Mouse (Mus musculus): ENCODE results near the gene Galntl6. TPM values are rescaled to one million over a fixed set of nuclear protein-coding genes. Genes with fewer than 3 reads are reported as not detected.

Gene Galntl6
- polyA plus RNA-seq, 1 experiment = 11.8 TPM

DNA sequence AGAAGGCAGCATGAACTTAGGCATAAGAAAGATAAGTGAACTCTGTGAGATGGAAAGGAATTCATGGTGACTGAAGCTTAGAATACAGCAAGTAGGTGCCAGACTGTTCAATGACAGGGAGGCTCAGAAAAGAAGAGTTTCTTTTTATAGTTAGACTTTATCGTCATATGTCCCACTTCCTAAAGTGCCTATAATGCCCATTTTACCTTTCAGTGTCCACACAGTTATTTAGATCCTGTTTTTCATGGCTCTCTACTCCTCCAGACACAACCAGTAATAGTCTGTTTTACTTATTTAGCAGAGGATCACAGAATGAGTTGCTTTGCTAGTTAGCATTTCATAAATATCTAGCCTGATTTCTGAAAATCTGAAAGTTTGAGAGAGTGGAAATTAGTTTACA lies 838.7 kb downstream of the Galntl6 start:
- TF ChIP-seq POLR2A (IDR thresholded peaks at IDR 0.05; ENCODE audit: extremely low read depth, insufficient read depth, low read length) (no peak), CTCF (IDR thresholded peaks at IDR 0.05; ENCODE audit: extremely low read depth, insufficient read depth, low read length) (no peak)
- Histone ChIP-seq H3K4me1 (ENCODE audit: control insufficient read depth, insufficient read depth, low read length) (no peaks in the 10 kb centered on the region), H3K4me3 (ENCODE audit: insufficient read depth, low read length) (no peak overlapping the region), H3K27ac (ENCODE audit: insufficient read depth, low read length) (no peak overlapping the region)

DNA sequence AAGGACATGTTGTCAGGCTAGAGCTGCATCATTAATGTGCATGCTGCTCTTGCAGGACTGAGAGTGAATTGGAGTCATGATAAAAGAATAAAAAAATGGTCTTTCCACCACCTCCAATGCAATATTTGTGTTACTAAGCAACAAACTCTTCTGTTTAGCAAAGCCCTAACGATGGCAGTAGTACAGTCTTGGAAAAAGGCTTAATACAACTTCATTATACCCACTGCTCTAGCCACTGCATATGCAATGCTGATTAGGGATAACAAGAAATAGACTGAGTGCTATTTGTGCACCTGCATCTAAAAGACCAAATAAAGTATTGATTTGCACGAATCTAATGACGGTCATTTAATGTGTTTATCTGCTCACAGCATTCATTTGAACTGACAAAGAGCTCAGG lies 880.2 kb downstream of the Galntl6 start:
- H3K4me3 ChIP-seq (ENCODE audit: insufficient read depth, low read length) = no peak overlapping the region
- no peak overlapping the region for H3K27ac ChIP-seq (ENCODE audit: insufficient read depth, low read length)
- H3K4me1 ChIP-seq (ENCODE audit: control insufficient read depth, insufficient read depth, low read length) = no peaks in the 10 kb centered on the region
- TF ChIP-seq POLR2A (IDR thresholded peaks at IDR 0.05; ENCODE audit: extremely low read depth, insufficient read depth, low read length) (no peak), CTCF (IDR thresholded peaks at IDR 0.05; ENCODE audit: extremely low read depth, insufficient read depth, low read length) (no peak)

DNA sequence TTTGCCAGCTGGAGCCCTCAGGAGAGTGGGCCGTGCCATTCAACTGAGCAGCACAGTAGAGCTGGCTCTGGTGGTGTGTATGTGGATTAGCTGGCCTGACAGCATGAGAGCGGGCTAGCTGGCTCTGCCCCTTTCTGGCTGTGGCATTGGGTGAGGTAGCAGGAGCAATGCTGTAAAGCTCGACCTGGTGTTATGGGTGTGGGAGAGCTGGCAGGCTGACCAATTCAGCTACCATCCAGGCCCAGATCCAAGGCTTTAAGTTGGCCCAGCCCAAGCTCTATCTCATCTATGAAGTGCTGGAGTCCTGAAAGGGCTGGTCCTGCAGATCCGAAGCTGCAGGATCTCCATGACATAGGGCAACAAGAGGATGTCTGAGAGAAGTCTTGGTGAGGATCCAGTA lies 886.9 kb downstream of the Galntl6 start:
- H3K27ac ChIP-seq (ENCODE audit: insufficient read depth, low read length) = no peak overlapping the region
- no peak overlapping the region for H3K4me3 ChIP-seq (ENCODE audit: insufficient read depth, low read length)
- H3K4me1 ChIP-seq (ENCODE audit: control insufficient read depth, insufficient read depth, low read length) = no peaks in the 10 kb centered on the region
- TF ChIP-seq CTCF (IDR thresholded peaks at IDR 0.05; ENCODE audit: extremely low read depth, insufficient read depth, low read length) = no peak
- TF ChIP-seq POLR2A (IDR thresholded peaks at IDR 0.05; ENCODE audit: extremely low read depth, insufficient read depth, low read length) = no peak

DNA sequence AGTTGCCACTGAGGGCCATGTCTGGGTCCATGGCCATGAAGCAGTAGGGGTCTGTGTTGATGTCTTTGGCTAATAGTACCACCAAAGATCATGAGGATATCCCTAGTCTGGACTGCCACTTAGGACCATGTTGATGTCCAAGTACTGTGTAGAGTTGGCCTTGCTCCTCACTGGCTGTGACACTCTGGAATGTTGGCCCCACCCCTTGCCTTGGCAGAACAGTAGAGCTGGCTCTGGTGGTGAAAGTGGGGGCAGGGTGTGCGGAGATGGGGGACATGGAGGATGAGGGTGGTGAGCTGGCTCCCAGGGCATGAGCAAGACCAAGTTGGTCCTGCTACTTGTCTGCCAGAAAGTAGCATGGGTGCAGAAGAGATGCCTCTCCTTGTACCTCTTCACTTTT lies 887.3 kb downstream of the Galntl6 start:
- TF ChIP-seq CTCF (IDR thresholded peaks at IDR 0.05; ENCODE audit: extremely low read depth, insufficient read depth, low read length) (no peak), POLR2A (IDR thresholded peaks at IDR 0.05; ENCODE audit: extremely low read depth, insufficient read depth, low read length) (no peak)
- Histone ChIP-seq H3K4me1 (ENCODE audit: control insufficient read depth, insufficient read depth, low read length) (no peaks in the 10 kb centered on the region), H3K4me3 (ENCODE audit: insufficient read depth, low read length) (no peak overlapping the region), H3K27ac (ENCODE audit: insufficient read depth, low read length) (no peak overlapping the region)

DNA sequence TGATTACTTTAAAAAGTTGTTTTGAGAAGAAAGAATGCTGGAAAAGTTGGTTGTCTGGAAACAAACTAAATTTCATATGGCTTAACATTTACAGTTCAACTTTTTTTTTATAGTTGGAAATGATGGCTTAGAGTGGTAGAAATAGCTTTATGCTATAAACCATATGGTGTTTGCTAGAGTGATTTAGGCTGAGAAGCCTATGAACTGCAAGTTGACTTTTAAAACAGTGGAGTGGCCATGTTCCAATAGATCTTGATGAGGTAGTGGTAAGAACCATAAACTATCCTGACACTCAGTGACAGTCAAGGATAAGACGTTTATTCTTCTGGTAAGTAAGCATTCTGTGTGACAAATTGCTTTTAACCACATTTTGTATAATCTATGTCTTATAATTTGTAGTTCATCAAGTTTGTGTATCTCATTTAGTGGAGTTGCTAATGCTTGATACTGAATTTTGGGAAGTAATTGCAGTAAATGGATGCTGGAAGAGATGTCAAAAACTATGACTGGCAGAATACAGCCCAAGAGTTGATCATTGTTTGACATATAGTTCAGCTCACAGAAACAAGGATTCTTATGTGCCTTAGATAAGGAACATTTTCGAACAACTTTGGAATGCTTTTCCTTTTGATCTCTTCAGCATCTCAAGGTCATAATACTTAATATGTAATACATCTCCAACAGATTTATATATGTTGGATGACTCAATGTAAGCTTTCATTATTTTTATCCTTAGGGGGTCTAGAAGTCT lies 888.8 kb downstream of the Galntl6 start:
- no peak for TF ChIP-seq CTCF (IDR thresholded peaks at IDR 0.05; ENCODE audit: extremely low read depth, insufficient read depth, low read length)
- no peak for TF ChIP-seq POLR2A (IDR thresholded peaks at IDR 0.05; ENCODE audit: extremely low read depth, insufficient read depth, low read length)
- Histone ChIP-seq H3K4me1 (ENCODE audit: control insufficient read depth, insufficient read depth, low read length) (no peaks in the 10 kb centered on the region), H3K27ac (ENCODE audit: insufficient read depth, low read length) (no peak overlapping the region), H3K4me3 (ENCODE audit: insufficient read depth, low read length) (no peak overlapping the region)

DNA sequence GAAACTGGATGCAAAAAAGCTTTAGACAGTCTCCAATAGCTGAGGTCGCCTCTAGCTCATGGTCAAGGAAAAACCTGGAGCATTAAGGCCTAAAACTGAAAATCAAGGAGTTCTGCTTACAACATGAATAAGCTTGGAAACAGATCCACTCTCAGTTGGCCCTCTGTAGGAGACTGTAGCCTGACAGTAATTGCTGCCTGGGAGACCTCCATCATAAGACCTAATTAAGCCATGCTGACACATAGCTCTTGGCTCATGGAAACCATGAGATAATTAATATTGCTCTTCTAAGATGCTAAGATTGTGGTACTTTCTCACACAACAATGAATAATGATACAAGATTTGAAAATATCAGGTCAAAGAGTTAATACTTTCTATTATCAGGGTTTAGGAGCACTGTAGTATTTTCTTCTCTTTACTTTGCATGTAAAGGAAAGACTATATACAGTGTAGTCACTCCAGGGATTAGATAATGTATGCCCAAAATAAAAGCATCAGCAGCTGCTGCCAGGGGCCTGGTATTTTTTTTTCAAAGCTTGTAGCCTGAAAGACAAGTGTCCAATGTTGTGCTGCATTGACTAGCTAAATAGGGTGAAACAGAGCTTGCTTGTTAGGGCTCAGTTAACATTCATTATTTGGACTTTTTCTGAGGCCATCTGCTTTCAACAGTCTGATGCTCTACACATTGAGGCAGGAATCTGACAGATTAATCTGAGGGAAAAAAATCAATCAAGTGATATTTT lies 922.8 kb downstream of the Galntl6 start:
- Histone ChIP-seq H3K4me1 (ENCODE audit: control insufficient read depth, insufficient read depth, low read length) (no peaks in the 10 kb centered on the region), H3K27ac (ENCODE audit: insufficient read depth, low read length) (no peak overlapping the region), H3K4me3 (ENCODE audit: insufficient read depth, low read length) (no peak overlapping the region)
- TF ChIP-seq CTCF (IDR thresholded peaks at IDR 0.05; ENCODE audit: extremely low read depth, insufficient read depth, low read length) = no peak

DNA sequence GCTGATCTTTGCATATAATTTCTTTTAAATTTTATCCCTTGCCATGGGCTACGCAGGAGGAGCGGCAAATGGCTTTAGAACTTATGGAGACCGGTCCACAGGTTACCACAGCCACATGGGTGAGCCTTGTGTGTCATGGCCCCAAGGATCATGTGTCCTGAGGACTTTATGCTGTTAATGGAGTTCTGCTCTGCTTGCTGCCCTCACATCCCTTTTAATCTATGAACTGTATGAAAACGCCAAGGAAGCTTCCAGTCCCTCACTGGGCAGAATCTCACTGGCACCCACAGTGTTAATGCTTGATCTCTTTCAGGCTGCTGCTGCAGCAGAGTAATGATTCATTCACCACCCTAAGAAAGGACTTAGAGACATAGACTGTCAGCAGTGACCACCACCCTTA lies 935.1 kb downstream of the Galntl6 start:
- no peak overlapping the region for H3K27ac ChIP-seq (ENCODE audit: insufficient read depth, low read length)
- no peak for TF ChIP-seq CTCF (IDR thresholded peaks at IDR 0.05; ENCODE audit: extremely low read depth, insufficient read depth, low read length)

DNA sequence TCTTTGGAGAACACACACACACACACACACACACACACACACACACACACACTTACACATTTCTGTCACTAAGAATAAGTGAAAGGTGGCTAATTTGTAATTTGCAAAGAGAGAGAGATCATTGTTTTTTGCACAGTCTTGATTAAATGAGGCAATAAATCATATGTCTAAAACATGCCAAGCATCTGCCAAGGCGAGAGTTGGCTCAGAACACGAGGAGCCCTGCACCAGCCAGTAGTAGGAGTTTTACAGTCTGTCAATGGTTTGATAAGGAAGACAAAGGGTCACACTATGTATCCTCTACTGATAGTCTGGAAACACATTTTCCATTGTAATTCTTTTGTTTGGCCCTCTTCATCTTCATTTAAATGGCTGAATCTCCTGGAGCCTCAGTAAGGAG lies 938.3 kb downstream of the Galntl6 start:
- Histone ChIP-seq H3K4me3 (ENCODE audit: insufficient read depth, low read length) (no peak overlapping the region), H3K4me1 (ENCODE audit: control insufficient read depth, insufficient read depth, low read length) (no peaks in the 10 kb centered on the region), H3K27ac (ENCODE audit: insufficient read depth, low read length) (no peak overlapping the region)
- TF ChIP-seq POLR2A (IDR thresholded peaks at IDR 0.05; ENCODE audit: extremely low read depth, insufficient read depth, low read length) (no peak), CTCF (IDR thresholded peaks at IDR 0.05; ENCODE audit: extremely low read depth, insufficient read depth, low read length) (no peak)

More for the DNA sequence above, 935.1 kb downstream of the Galntl6 start:
- no peaks in the 10 kb centered on the region for H3K4me1 ChIP-seq (ENCODE audit: control insufficient read depth, insufficient read depth, low read length)
- no peak overlapping the region for H3K4me3 ChIP-seq (ENCODE audit: insufficient read depth, low read length)

DNA sequence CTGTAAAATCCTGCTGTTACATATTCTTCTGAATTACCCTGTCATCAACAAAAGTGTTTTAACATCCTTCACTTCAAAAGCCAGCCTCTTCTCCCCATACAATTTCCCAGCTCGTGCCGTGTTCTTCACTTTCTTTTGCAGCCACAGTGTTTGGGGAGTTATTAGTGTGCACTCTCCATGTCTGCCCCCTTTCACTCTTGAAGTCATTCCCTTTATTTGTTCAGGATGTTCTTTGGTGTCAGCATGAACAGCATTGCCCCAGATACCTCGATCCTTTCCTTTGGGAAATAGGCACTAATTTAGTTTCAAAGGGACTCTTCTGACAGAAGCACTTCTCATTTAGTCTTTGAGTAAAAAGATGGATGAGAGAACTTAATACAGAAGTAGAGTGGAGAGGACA lies 939.6 kb downstream of the Galntl6 start:
- no peak for TF ChIP-seq POLR2A (IDR thresholded peaks at IDR 0.05; ENCODE audit: extremely low read depth, insufficient read depth, low read length)
- TF ChIP-seq CTCF (IDR thresholded peaks at IDR 0.05; ENCODE audit: extremely low read depth, insufficient read depth, low read length) = no peak
- H3K27ac ChIP-seq (ENCODE audit: insufficient read depth, low read length) = no peak overlapping the region
- no peaks in the 10 kb centered on the region for H3K4me1 ChIP-seq (ENCODE audit: control insufficient read depth, insufficient read depth, low read length)
- no peak overlapping the region for H3K4me3 ChIP-seq (ENCODE audit: insufficient read depth, low read length)

DNA sequence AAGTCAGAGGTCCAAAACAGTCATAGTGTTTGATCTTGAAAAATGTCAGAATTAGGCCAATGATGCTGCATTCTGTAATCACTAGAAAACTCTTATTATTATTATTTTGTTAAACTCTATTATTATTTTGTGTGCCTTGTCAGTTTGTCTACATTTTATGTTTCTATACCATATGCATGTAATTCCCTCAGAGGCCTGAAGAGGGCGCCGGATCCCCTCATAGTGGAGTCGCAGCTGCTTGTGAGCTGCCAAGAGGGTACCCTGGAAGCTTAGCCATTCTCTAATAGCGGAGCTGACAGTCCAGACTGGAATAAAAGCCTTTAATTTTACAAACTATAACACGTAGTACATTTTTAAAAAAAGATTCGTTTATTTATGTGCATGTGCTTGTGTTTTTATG lies 945.8 kb downstream of the Galntl6 start:
- TF ChIP-seq POLR2A (IDR thresholded peaks at IDR 0.05; ENCODE audit: extremely low read depth, insufficient read depth, low read length) (no peak), CTCF (IDR thresholded peaks at IDR 0.05; ENCODE audit: extremely low read depth, insufficient read depth, low read length) (peak; percentile 46)
- Histone ChIP-seq H3K27ac (ENCODE audit: insufficient read depth, low read length) (no peak overlapping the region), H3K4me1 (ENCODE audit: control insufficient read depth, insufficient read depth, low read length) (peaks cover 2% of the 10 kb centered on the region), H3K4me3 (ENCODE audit: insufficient read depth, low read length) (no peak overlapping the region)
